Mouse (Mus musculus): ENCODE data around the gene Olfr157. TPM values are rescaled to one million over a fixed set of nuclear protein-coding genes. Genes with fewer than 3 reads are reported as not detected.

Gene Olfr157
- not detected in 2 replicates for polyA plus RNA-seq (2012; rRNA removed)

DNA sequence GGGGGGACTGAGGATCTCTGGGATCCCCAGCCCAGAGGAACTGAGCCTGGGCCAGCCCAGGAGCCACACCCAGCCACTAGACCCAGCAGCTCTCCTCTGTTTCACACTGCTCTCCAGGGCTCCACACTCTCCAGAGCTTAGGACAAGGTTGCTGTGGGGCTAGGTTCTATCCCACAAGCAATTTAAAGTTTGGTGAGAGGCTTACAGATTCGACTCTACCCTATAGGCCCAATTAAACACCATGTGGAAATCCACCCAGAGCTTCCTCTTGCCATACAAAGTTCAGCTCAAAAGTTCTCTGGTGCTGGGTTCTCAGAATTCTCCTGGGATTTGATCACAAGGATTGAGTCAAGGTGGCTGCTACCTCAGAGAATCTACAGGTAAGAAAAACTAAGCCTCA, at the start of gene Olfr157:
Gene Olfr157 (minus strand): TSS at position 101 of the 400 bp plus-strand sequence.
- DNase-seq = no peak
- WGBS = 57% methylated on average over 1 of the region's 1 CpGs
- Histone ChIP-seq H3K4me3 (replicated peaks; ENCODE audit: insufficient read depth, low read depth, low read length) (no peak within 1 kb of the TSS), H3K4me1 (ENCODE audit: control insufficient read depth, insufficient read depth, low read length) (no peaks in the 10 kb centered on the region), H3K27me3 (ENCODE audit: control insufficient read depth, insufficient read depth, low read length) (no peaks in the 10 kb centered on the region), H3K27ac (ENCODE audit: insufficient read depth, low read length) (no peak within 1 kb of the TSS)
- TF ChIP-seq CTCF (IDR thresholded peaks at IDR 0.05; ENCODE audit: borderline replicate concordance, insufficient read depth, low read depth, low read length) (no peak), POLR2A (IDR thresholded peaks at IDR 0.05; ENCODE audit: borderline replicate concordance, insufficient read depth, low read length) (no peak)

DNA sequence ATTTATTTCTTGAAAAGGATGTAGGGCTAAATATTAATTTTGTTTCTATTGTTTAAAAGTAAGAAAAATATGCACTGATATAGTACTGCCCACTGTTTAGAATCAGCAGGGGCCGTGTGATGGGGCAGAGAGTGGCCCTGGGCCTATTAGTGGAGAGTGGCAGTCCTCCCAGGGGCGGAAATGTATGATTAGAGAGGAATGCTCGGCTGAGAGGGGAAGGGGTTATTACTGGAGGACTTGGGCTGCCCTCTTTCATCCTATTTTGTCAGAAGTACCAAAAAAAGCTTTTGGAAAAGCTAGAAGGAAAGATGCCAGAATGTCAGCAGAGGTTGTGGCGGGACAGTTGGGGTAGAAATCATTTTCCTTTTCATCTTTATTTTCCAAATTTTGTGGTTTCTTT, 44.2 kb upstream of the Olfr157 start:
- no peak overlapping the region for H3K27ac ChIP-seq (ENCODE audit: insufficient read depth, low read length)
- WGBS = 54% methylated on average over 4 of the region's 4 CpGs
- no peak for DNase-seq
- H3K27me3 ChIP-seq (ENCODE audit: control insufficient read depth, insufficient read depth, low read length) = no peaks in the 10 kb centered on the region
- H3K4me1 ChIP-seq (ENCODE audit: control insufficient read depth, insufficient read depth, low read length) = no peaks in the 10 kb centered on the region
- TF ChIP-seq CTCF (IDR thresholded peaks at IDR 0.05; ENCODE audit: borderline replicate concordance, insufficient read depth, low read depth, low read length) = no peak
- H3K4me3 ChIP-seq (replicated peaks; ENCODE audit: insufficient read depth, low read depth, low read length) = no peak overlapping the region

DNA sequence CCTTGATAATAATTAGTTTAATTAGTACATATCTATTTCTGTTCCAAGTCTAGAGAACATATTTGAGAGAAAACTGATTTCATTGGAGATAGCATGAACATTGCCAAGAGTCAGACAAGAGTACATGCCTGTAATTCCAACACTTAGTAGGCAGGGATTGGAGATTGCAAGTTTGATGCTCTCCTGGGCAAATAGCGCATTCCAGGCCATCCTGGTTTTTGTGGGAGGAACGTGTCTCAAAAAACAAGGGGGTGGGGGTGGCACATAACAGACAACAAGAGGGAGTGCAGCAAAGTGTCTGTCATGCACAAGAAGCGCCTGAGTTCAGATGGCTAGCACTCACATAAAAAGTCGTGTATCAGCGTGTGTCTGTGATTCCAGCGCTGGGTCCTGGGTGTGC, 39.6 kb upstream of the Olfr157 start:
- Histone ChIP-seq H3K27ac (ENCODE audit: insufficient read depth, low read length) (no peak overlapping the region), H3K4me1 (ENCODE audit: control insufficient read depth, insufficient read depth, low read length) (no peaks in the 10 kb centered on the region), H3K4me3 (replicated peaks; ENCODE audit: insufficient read depth, low read depth, low read length) (no peak overlapping the region), H3K27me3 (ENCODE audit: control insufficient read depth, insufficient read depth, low read length) (no peaks in the 10 kb centered on the region)
- no peak for DNase-seq
- 87% methylated on average over 6 of the region's 6 CpGs for WGBS
- TF ChIP-seq POLR2A (IDR thresholded peaks at IDR 0.05; ENCODE audit: borderline replicate concordance, insufficient read depth, low read length) = no peak
- no peak for TF ChIP-seq CTCF (IDR thresholded peaks at IDR 0.05; ENCODE audit: borderline replicate concordance, insufficient read depth, low read depth, low read length)

DNA sequence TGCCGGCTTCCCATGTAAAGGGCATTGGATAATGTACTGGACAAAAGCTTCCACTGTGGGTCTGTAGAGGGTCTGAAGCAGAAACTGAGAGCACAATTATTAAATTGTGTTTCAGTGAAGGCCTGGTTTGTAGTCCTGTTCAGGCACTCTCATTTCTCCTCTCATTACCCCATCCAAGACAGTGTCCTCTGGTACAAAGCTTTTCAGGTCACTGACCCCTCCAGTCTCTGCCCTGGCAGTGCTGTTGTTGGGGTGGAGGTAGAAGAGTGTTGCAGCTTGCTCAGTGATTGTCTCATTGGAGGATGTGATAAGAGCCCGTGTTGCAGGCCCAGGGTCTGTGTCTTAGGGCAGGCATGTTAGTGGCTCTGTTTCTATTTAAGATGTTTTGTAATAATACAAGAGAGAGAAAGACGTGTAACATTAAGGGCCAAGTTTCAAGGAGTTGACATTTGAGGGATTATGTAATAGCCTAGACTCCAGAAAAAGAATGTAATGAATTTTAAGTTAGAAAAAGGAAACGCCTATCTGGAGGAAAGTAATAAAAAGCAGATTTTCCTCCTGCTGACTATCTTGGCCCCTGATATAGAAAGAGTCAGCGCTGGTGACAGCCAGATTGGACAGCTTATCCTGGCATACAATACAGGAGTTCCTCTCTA, 38.2 kb upstream of the Olfr157 start:
- H3K27ac ChIP-seq (ENCODE audit: insufficient read depth, low read length) = no peak overlapping the region
- WGBS = 66% methylated on average over 5 of the region's 5 CpGs
- no peaks in the 10 kb centered on the region for H3K4me1 ChIP-seq (ENCODE audit: control insufficient read depth, insufficient read depth, low read length)
- no peak for TF ChIP-seq POLR2A (IDR thresholded peaks at IDR 0.05; ENCODE audit: borderline replicate concordance, insufficient read depth, low read length)
- TF ChIP-seq CTCF (IDR thresholded peaks at IDR 0.05; ENCODE audit: borderline replicate concordance, insufficient read depth, low read depth, low read length) = no peak
- DNase-seq = no peak
- H3K4me3 ChIP-seq (replicated peaks; ENCODE audit: insufficient read depth, low read depth, low read length) = no peak overlapping the region
- no peaks in the 10 kb centered on the region for H3K27me3 ChIP-seq (ENCODE audit: control insufficient read depth, insufficient read depth, low read length)

DNA sequence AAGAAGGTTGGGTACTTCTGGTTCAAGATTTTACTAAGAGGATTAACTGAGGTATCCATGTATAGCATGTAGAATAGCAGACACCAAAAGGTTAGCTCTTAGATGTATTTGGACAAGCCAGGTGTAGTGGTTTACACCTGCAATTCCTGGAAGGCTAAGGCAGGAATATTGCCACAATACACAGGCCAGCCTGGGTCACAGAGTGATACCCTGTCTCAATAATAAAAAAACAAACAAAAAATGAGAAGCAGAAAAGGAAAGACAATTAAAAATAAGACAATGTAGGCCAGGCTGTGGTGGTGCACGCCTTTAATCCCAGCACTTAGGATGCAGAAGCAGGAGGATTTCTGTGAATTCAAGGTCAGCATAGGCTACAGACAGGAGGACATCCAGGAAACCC, 37.2 kb upstream of the Olfr157 start:
- WGBS = 100% methylated on average over 1 of the region's 1 CpGs
- no peak overlapping the region for H3K4me3 ChIP-seq (replicated peaks; ENCODE audit: insufficient read depth, low read depth, low read length)
- no peak for DNase-seq
- no peak for TF ChIP-seq CTCF (IDR thresholded peaks at IDR 0.05; ENCODE audit: borderline replicate concordance, insufficient read depth, low read depth, low read length)
- TF ChIP-seq POLR2A (IDR thresholded peaks at IDR 0.05; ENCODE audit: borderline replicate concordance, insufficient read depth, low read length) = no peak
- no peak overlapping the region for H3K27ac ChIP-seq (ENCODE audit: insufficient read depth, low read length)
- no peaks in the 10 kb centered on the region for H3K27me3 ChIP-seq (ENCODE audit: control insufficient read depth, insufficient read depth, low read length)
- H3K4me1 ChIP-seq (ENCODE audit: control insufficient read depth, insufficient read depth, low read length) = no peaks in the 10 kb centered on the region

DNA sequence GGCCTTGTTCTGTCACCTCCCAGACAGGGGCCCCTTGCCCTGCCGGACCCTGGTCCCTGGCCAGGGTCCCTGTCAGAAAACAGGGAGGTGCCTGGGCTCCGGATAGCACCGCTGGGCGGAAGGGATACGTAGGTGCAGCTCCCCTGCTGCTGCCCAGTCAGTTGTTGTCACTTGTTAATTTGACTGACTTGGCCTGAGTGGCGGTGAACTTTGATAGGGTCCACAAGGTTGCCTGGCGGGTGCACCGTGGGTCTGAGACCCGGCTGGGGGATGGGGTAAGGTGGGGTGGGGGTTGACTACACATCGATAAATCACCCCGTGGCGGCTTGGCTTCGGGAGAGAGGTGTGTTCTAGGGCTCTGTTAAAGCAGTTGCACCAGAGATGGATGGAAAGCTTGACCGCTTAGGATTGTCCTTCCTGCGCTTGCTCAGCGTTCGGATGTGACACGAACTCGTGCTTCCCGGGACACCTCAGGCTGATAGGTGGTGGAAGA, 36.0 kb upstream of the Olfr157 start:
- DNase-seq = peak; percentile 36 to 38
- Histone ChIP-seq H3K4me1 (ENCODE audit: control insufficient read depth, insufficient read depth, low read length) (no peaks in the 10 kb centered on the region), H3K27ac (ENCODE audit: insufficient read depth, low read length) (no peak overlapping the region), H3K27me3 (ENCODE audit: control insufficient read depth, insufficient read depth, low read length) (no peaks in the 10 kb centered on the region), H3K4me3 (replicated peaks; ENCODE audit: insufficient read depth, low read depth, low read length) (peak overlapping the region; percentile 80)
- WGBS = under 1% methylated on average over 20 of the region's 20 CpGs
- no peak for TF ChIP-seq POLR2A (IDR thresholded peaks at IDR 0.05; ENCODE audit: borderline replicate concordance, insufficient read depth, low read length)
- no peak for TF ChIP-seq CTCF (IDR thresholded peaks at IDR 0.05; ENCODE audit: borderline replicate concordance, insufficient read depth, low read depth, low read length)

DNA sequence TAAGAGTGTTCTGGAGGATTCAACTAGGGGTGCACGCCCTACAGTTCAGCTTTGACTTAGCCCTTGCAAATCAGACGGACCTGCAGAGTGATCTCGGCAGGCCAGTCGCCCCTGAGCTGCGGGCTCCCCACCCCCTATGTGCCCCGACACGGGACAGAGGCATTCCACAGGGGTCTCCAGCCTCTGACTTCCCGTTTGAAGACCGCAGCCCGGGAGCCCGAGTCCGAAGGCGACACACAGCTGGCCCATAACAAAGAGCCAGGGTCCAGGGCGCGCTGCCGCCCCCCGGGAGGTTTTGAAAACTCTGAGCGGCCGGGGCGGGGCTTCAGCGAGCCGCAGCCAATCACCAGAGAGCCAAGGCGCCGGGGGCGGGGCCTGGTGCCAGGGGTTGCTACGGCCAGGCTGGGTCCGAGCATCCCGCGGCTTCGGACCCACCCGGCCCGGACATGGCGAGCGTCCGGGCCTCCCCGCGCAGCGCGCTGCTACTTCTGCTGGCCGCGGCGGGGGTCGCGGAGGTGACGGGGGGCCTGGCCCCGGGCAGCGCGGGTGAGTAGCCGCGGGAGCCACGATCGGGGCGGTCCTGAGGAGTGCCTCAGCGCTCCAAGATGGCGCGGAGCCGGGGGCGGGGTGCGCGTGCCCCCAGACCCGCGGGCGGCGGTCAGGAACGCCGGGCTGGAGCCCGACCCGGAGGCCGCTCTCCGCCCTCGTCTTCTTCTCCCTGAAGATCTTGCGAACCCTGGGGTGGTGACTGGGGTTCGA, 35.3 kb upstream of the Olfr157 start, which contains the start of gene Reck:
Gene Reck (plus strand): TSS at position 371 of the 759 bp plus-strand sequence.
- peak; percentile 76 to 83 for DNase-seq
- Histone ChIP-seq H3K27me3 (ENCODE audit: control insufficient read depth, insufficient read depth, low read length) (no peaks in the 10 kb centered on the region), H3K27ac (ENCODE audit: insufficient read depth, low read length) (no peak within 1 kb of the TSS), H3K4me3 (replicated peaks; ENCODE audit: insufficient read depth, low read depth, low read length) (peak within 1 kb of the TSS; percentile 80), H3K4me1 (ENCODE audit: control insufficient read depth, insufficient read depth, low read length) (no peaks in the 10 kb centered on the region)
- TF ChIP-seq POLR2A (IDR thresholded peaks at IDR 0.05; ENCODE audit: borderline replicate concordance, insufficient read depth, low read length) (no peak), CTCF (IDR thresholded peaks at IDR 0.05; ENCODE audit: borderline replicate concordance, insufficient read depth, low read depth, low read length) (no peak)
- 1% methylated on average over 71 of the region's 73 CpGs for whole genome bisulfite sequencing

DNA sequence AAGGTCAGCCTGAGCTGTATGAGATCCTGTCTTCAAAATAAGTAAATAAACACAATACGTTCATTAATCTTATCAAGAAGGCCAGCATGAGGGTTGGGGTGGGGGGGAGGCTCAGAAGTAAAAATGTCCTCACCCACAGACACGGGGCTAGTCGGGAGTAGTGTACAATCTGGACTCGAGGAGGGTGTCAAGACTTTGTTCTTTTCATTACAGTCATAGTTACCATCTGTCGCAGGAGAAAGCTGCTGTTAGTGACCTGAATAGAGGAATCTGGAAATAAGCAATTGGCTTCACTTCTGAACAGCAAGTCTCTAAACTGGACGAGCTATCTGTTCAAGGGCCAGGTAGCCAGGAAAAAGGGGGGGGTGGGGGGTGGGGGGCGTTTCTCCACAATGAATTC, 34.5 kb upstream of the Olfr157 start:
- Histone ChIP-seq H3K27ac (ENCODE audit: insufficient read depth, low read length) (no peak overlapping the region), H3K4me3 (replicated peaks; ENCODE audit: insufficient read depth, low read depth, low read length) (no peak overlapping the region), H3K27me3 (ENCODE audit: control insufficient read depth, insufficient read depth, low read length) (no peaks in the 10 kb centered on the region), H3K4me1 (ENCODE audit: control insufficient read depth, insufficient read depth, low read length) (no peaks in the 10 kb centered on the region)
- 26% methylated on average over 7 of the region's 7 CpGs for WGBS
- no peak for TF ChIP-seq CTCF (IDR thresholded peaks at IDR 0.05; ENCODE audit: borderline replicate concordance, insufficient read depth, low read depth, low read length)
- no peak for DNase-seq

All from cerebellum, adult 2 months (tissue).